Mouse (Mus musculus): ENCODE data around the gene Fcgr1.
A peak's percentile ranks its signal among the peaks of the same experiment; 100 is the strongest.
"Not testable (repeated sequence)": the region's sequence is repeated elsewhere in the genome, so short reads cannot be mapped to it uniquely, and the experiment has no call there.

Fcgr1 gene

GRCm38 (mm10) chr3:96269511-96270474, 24.0 kb downstream of the Fcgr1 start, which contains the start of gene Hist2h2bb:
Gene Hist2h2bb, plus strand, starts transcription at chr3:96269752.
- DNase-seq: peak; percentile 98

DNA sequence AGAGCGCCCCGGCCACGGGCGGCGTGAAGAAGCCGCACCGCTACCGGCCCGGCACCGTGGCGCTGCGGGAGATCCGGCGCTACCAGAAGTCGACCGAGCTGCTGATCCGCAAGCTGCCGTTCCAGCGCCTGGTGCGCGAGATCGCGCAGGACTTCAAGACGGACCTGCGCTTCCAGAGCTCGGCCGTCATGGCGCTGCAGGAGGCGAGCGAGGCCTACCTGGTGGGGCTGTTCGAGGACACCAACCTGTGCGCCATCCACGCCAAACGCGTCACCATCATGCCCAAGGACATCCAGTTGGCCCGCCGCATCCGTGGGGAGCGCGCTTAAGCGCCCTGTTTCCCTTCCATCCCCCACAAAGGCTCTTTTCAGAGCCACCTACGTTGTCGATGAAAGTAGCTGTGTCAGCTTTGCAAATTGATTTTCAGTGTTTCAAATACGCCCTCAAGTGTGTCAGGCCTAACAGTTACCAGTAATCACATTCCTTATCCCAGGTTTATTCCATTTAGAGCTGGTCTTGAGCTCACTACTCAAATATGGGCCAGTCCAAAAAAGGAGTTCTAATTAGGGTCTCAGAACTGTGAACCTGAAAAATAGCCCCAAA, 24.9 kb downstream of the Fcgr1 start:
- not testable (repeated sequence) for DNase-seq

GRCm38 (mm10) chr3:96268051-96268775, 25.6 kb downstream of the Fcgr1 start, which contains the start of gene Hist2h3b:
Gene Hist2h3b, plus strand, starts transcription at chr3:96268654.
- peak; percentile 90 for DNase-seq

DNA sequence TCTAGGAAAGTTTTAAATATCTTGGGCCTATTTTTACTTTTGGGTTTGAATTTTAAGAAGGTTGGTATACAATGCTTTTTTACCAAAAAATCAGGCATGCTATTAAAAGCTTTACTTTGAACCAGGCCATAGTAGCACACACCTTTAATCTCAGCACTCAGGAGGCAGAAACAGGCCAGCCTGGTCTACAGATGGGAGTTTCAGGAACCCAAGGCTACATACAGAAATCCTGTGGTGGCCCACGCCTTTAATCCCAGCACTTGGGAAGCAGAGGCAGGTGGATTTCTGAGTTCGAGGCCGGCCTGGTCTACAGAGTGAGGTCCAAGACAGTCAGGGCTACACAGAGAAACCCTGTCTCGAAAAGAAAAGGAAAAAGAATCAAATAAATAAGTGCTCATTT, 26.2 kb downstream of the Fcgr1 start:
- no peak for DNase-seq

DNA sequence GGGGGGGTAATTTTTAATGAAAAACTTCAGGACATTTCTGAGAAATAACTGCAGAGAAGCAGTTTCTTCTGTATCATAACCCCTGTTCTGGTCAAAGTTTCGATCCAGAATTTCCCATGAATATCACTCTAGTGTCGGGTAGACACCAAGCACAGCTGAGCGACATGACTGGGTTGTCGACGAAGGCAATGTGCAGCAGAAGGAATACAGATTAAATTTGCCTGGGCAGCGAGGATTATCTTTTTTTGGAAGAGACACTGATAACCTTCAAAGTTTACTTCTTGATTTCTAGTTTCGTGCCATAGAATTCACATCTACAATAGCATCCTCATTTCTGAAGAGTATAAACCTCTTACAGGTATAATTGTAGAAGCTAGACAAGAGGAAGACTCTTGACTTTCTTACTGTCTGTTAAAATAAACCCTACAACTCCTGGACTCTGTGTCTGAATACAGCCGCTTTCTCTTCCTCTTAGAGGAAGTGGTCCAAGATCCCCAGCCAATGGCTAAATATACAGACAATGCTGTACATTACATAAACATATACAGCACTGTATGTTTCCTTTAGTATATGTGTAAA, 27.5 kb downstream of the Fcgr1 start:
- peak; percentile 34 for DNase-seq

- no peak for DNase-seq
Observed at GRCm38 (mm10) chr3:96264404-96264949, 29.3 kb downstream of the Fcgr1 start.

DNA sequence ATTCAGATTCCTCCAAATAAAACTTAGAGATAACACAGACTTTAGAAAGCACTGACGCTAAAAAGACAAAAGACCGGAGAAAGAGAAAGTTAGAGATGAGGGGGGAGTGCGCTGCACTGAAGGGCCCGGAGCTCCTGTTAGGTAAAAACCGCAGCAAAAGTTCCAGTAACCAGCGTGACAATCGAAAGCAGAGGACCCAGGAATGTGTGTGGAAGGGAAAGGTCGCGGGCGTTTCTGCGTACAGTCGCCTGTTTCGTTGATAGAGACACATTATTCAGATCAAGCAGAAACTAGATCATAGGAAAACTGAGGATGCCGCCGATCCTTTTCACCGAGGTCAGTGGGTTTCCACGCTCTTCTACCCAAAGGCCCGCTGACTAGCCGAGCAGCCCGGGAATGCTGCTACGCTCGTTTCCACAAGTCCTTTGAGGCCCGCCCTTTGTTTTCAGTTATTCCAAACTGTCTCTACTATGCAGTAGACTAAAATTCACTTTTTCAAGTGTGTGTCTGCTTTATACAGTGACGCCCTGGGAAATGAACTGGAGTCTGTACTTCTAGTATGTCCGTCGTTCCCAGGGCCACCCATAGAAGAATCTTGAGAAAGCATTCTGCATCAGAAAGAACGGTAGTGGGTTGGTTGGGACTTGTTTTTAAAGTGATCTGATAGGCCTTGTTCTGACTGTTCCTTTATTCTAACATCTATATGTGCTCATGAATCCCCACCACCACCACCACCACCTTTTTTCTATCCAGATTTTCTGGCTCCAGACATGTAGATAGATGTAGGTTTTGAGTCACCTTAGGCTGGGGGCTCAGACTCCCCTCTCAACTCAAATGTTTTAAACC, 30.0 kb downstream of the Fcgr1 start:
- DNase-seq: peak; percentile 63

DNA sequence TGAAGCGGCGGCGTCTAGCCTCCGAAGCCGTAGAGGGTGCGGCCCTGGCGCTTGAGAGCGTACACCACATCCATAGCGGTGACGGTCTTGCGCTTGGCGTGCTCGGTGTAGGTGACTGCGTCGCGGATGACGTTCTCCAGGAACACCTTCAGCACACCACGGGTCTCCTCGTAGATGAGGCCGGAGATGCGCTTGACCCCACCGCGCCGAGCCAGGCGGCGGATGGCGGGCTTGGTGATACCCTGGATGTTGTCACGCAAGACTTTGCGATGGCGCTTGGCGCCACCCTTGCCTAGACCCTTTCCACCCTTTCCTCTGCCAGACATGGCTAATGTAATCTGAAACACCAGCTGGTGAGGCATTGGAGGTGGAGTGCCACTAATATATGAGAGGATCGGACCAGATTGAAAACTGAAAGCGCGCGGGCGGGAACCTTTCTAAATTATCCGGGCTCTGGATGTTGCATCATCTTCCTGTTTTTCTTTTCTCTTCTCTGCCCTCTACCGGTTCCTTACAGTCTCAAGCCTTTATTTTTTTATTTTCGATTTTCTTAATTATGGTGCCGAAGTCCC, 30.7 kb downstream of the Fcgr1 start, which contains the start of gene Hist2h4:
Gene Hist2h4, minus strand, starts transcription at position 333 of the 572 bp plus-strand sequence.
- peak; percentile 100 for DNase-seq

- peak; percentile 95 for DNase-seq
Observed at GRCm38 (mm10) chr3:96262216-96262875, 31.4 kb downstream of the Fcgr1 start.

- DNase-seq: no peak
Observed at GRCm38 (mm10) chr3:96261623-96262022, 32.1 kb downstream of the Fcgr1 start.

DNA sequence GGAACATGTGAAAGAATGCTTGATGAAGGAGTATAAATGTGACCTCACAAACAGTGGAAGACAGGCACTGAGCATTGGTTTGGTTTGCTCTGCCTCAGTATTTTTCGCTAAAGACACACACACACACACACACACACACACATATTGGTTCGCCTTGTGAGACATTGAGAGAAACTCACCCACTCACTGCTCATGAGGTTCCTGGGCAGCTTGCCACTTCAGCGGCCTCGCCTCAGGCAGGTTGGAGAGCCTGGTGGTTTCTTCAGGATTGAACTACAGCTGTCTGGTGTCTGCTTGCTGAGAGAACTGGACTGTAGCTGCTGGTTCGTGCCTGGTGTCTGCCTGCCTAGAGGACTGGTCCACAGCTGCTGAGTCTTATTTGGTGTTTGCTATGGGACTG, 33.5 kb downstream of the Fcgr1 start:
- peak; percentile 47 for DNase-seq

- DNase-seq: no peak
Observed at GRCm38 (mm10) chr3:96257190-96257589, 36.6 kb downstream of the Fcgr1 start.

DNA sequence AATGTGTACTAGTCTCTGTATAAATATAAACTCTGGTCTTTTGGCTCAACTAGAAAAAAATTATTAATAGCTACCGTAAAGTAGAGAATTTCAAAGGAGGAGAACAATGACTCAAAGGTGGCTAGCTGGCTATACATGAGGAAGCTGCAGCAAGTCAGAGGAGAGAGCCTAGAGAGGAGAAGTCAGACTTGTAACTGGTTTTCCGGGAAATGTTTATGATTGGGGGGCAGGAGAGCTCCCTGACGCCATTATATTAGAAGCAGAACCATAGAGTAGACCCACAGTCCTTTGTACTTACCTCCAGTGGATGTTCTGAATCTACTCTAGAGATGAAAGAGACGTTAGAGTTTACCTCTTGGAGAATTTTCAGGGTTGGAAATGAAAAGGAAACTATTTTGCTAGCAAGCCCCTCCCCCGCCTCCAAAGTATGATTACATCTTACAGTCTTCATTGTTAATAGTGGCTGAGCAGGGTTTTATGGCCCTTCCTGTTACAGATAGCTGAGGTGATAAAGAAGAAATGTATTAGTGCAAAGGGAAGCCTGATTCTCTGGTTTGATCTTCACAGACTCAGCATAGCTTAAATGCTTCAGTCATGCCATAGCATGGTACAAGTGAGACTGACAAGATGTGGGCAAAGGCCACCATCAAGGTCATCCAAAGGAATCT, 37.7 kb downstream of the Fcgr1 start:
- no peak for DNase-seq

DNA sequence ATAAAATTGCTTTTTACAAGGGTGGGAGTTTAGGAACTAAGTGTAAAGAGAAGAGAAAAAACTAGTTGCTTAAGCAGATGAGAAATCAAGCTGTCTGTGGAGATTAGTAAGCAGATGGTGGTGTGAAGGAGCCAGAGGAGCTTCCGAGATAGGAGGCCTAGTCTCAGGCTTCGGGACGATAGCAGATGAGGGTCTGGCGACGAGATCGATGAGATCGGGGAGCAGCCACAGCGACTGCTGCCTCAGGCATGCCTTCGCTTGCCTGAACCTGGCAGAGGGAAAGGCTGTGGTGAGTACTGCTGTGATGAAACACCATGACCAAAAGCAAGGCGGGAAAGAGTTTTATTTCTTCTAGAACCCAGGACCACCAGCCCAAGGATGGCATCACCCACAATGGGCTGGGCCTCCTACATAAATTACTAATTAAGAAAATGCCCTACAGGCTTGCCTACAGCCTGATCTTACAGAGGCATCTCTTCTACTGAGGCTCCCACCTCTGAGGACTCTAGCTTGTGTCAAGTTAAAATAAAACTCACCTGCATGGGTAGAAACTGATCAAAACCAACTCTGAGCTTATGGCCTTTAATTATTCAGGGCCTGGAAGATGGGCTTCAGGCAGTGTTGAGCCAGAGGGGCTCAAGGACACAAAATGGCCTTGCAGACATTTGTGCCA, 39.0 kb downstream of the Fcgr1 start:
- DNase-seq: no peak

DNA sequence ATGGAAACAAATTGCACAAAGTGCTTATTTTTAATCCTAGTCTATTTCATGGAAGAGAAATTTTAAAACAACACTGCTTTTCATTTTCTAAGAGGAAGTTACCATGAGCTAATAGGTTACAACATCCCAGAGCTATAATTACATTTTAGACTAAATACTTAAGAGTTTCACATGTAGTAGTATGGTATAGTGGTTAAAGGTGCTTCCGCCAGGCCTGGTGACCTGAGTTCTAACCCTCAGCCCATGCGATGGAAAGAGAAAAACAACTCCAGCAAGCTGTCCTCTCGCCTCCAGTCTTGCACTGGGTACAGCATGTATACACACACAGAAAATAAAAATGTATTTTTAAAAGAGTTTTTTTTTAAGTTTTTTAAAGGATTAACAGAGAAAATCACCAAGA, 42.0 kb downstream of the Fcgr1 start:
- DNase-seq: no peak

- DNase-seq: no peak
Observed at GRCm38 (mm10) chr3:96250890-96251289, 42.9 kb downstream of the Fcgr1 start.

- DNase-seq: no peak
Observed at GRCm38 (mm10) chr3:96249034-96249345, 44.8 kb downstream of the Fcgr1 start.

DNA sequence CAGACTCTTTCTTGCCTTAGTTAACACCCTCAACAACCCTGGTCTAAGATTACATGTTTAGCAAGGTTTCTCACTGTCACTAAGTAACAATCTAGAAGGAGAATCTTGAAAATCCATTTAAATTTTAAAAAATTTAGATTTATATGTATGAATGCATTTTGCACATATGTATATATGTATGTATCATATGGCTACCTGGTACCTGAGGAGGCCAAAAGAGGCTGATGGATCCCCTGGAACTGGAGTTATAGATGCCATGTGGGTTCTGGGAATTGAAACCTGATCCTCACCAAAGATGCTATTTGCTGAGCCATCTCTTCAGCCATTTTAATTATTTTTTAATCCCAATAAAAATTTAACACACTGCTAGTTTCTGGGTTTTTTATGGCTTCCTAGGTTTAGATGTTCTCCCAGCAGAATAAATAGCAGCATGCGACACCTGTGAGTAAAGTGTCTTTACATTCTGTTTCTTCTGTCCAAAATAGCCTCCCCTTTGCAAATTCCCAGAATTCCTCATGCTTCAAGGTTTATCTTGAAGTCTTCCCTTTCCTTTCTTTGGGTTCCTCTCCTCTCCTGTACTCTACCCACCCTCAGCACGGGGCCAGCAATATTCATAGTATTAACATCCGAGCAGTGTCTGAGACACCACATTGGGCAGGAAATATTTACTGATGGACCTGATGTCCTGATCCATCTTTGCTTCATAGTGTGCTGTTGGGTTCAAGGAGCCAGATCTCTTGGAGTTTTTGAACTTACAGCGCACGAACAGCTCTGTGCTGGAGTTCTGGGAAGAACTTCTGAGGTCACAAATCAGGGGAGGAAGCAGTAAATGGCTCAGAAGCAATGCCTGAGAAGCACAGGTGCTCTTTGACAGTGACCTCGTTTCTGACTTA, 45.4 kb downstream of the Fcgr1 start:
- no peak for DNase-seq

Measured in cerebellum, adult 9-10 months (tissue).